Mouse (Mus musculus) cerebellum, adult 2 months (tissue): ENCODE results near the gene Prpf19.

Experiments used
- CTCF ChIP-seq: fragments of 200-500 bp; IDR thresholded peaks from 2 replicates; pipeline ENCODE4 v1.5.1; 2011; ENCODE audit warnings: low read depth, mild to moderate bottlenecking, control low read depth, low read length, moderate library complexity, borderline replicate concordance; ENCODE audit not compliant: insufficient read depth
- POLR2A ChIP-seq: fragments of 200-500 bp; IDR thresholded peaks from 2 replicates; pipeline ENCODE4 v1.6.1; 2011; ENCODE audit warnings: low read length, control low read depth, borderline replicate concordance; ENCODE audit not compliant: insufficient read depth

DNA sequence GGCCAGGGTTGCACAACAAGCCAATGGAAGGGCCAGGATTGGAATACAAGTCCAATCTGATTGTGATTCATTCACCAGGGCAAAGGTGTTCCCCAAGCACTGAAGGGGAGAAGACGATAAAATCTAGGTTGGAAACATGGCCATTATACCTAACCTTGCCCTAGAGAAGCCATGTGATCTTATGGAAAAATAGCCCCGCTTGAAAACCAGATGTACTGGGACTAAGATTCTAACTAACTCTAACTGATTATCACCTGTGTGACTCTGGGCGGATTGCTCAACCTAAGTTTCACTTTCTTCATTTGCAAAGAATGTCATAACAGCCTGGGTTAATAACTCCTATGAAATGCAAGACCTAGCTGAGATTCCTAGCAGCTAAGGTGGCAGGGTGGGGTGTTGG lies 39.6 kb upstream of the Prpf19 start:
- TF ChIP-seq POLR2A (no peak), CTCF (no peak)
